Mouse (Mus musculus) lung, adult 2 months (tissue): ENCODE measurements around the gene Pla1a.

Experiments
- CTCF ChIP-seq: fragments of 200-500 bp; IDR thresholded peaks from 2 replicates; pipeline ENCODE4 v1.5.1; 2011; ENCODE audit warnings: mild to moderate bottlenecking, low read length, control low read depth; ENCODE audit not compliant: insufficient read depth
- POLR2A ChIP-seq: fragments of 200-500 bp; IDR thresholded peaks from 2 replicates; pipeline ENCODE4 v1.6.1; 2011; ENCODE audit warnings: low read depth, mild to moderate bottlenecking, control low read depth, low read length, borderline replicate concordance; ENCODE audit errors: extremely low read depth

GRCm38 (mm10) chr16:38354185-38354913 lies 78.6 kb downstream of the Pla1a start:
- TF ChIP-seq POLR2A (no peak), CTCF (no peak)
